Mouse (Mus musculus) frontal cortex, adult 2 months (tissue): ENCODE measurements around the gene Irak4. TPM values are rescaled to one million over a fixed set of nuclear protein-coding genes. Genes with fewer than 3 reads are reported as not detected.

Experiments used
- DNase-seq, 2 experiments: peaks; one replicate each; pipeline ENCODE4 v3.0.0; 2022; ENCODE audit warnings: low spot score in 1 of 2; ENCODE audit errors: extremely low spot score in 1 of 2
- polyA plus RNA-seq: library from polyadenylated mRNA; depleted of rRNA; stranded (reverse); fragments of >200 nt; gene quantifications from 2 replicates; pipeline ENCODE4 v1.2.3, GENCODE M21; 2012; rRNA removed

Irak4 gene
- polyA plus RNA-seq, 1 experiment: 2.6 TPM

DNA sequence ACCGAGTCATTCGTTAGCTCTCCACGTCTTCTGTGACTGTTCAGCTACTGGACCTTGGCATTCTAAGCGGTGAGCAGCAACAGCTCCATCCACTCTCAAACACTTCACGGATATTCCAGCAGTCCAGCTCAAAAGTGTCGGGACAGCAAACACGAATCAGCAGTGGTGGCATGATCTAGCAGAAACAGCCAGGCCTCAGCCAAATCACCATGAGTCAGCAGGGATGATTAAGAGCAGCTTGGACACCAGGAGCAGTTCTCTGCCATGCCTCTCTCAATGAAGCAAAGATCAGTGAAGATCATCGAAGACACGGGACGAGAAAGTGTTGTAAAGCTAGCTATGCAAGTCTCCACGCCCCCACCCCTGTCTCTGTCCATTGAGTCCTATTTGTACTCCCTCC lies 72.6 kb downstream of the Irak4 start:
- no peak for DNase-seq

DNA sequence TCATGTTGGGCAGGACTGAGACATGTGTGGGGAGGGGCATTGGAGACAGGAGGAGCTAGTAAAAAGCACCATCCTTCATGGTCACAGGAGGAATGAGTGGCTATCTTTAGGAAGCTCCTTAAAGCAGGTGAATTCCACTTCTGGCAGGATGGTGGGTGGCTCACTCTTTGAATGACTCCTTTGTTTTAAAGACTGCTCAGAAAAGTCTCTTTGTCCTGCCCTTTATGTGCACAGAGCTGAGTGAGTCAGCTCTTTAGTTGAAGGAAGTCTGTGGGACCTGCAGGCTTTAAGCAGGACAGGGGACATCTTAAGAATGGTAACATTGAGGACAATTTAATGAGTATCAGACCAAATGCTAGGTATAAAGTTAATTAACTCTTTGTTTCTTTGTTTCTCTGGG lies 77.5 kb downstream of the Irak4 start:
- no peak for DNase-seq

DNA sequence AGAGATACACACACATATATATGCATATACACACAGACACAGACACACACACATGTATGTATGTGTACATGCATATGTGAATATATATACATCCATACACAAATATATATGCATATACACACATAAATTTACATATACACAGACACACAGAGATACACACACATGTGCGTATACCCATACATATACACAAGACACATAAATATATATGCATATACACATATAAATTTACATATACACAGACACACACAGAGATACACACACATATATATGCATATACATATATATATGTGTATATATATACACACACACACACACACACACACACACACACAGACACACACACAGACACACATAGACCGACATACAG lies 85.0 kb downstream of the Irak4 start:
- DNase-seq: no peak

DNA sequence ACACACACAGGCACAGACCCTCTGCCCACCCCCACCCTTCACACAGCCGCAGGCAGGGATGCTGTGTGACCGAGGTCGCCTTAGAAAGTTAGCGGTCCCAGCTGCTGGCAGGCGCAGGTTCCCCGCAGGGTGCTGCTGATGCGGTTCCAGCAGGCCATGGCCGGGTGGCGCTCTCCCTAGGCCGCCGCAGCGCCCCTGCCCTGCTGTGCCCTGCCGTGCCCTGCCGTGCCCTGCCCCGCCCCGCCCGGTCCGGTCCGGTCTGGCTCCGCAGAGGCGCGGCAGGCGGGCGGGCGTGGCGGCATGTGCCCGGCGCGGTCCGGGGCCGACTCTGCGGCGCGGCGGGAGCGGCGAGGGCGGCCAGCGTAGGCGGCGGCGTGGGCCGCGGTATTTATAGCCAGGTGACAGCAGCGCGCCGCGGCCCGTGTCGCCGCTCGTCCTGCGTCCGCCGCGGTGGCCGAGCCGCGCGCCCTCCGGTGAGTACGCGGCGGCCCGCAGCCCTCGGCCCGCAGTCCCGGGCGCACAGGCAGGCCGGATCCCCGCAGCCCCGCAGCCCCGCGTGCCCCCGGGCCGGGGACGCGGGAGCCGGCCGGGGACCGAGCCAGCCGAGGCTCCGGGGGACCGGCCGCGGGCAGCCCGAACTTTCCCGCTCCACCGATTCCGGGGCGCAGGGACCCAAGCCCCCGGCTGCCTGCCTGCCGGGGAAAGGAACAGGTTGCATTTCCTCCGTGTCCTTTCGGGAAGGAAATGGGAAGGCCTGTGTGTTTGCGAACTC lies 85.6 kb downstream of the Irak4 start, which contains the start of gene Tmem117:
Gene Tmem117, plus strand, starts transcription at position 403 of the 772 bp plus-strand sequence.
- DNase-seq: no peak

DNA sequence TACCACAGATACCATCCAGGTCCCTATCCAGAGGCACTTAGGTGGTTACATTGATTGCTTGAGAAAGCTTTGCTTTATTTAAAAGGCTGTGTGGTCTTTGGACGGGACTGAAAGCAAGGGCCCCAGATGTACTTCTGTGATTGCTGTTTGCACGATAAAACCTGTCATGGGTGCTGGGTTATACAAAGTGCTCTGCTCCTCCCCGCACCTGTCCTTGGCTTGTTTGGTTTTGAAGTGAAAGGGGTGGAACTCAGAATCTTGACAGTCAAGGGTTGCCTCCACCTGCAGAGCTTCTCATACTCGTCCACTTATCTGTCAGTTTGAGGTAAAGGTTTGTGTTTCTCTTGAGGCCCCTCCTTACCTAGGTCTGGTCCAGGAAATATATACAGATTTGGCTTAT lies 87.1 kb downstream of the Irak4 start:
- DNase-seq: no peak

Other genes with a start within 250 kb of the Irak4 start
- 7.7 and 8.6 TPM in 2 replicates for gene Adamts20, start 78.2 kb upstream of the Irak4 start, polyA plus RNA-seq
- gene Pus7l, start 96 bp upstream of the Irak4 start, polyA plus RNA-seq: 3.5 and 3.9 TPM in 2 replicates
- 49.6 and 58.2 TPM in 2 replicates for gene Twf1, start 46.2 kb downstream of the Irak4 start, polyA plus RNA-seq
- 6.1 and 6.4 TPM in 2 replicates for gene Tmem117, start 85.6 kb downstream of the Irak4 start, polyA plus RNA-seq